8 mouse cellular contexts compared by ENCODE assay signal in genomic region chr2:25546811-25547491, GRCm38 (mm10). TPM values are rescaled to one million over a fixed set of nuclear protein-coding genes. Genes with fewer than 3 reads are reported as not detected.
DNase-seq lines count a peak whose midpoint lies in the region; ATAC-seq lines count a peak whose summit lies in the region.

Traf2 (minus strand) TSS chr2:25546940.

- peak; percentile 98 for ATAC-seq in hematopoietic stem cell, adult 5-6 weeks (replicated peaks in 1 of 2; ENCODE audit: insufficient read depth in 1 of 2, low FRiP score in 2 of 2, low TSS enrichment in 1 of 2, low read depth in 1 of 2, poor library complexity in 2 of 2, severe bottlenecking in 2 of 2)
- peak; percentile 100 for ATAC-seq in lung, embryonic 16.5 days (ENCODE audit: low read depth)

- H3K4me2 ChIP-seq in lung, embryonic 16.5 days (ENCODE audit: low read depth, low read length) = peak within 1 kb of the TSS; percentile 85

- no peaks in the 10 kb centered on the region for H3K36me3 ChIP-seq in lung, embryonic 16.5 days (ENCODE audit: control insufficient read depth, insufficient read depth, low read length)

- WGBS in lung, embryonic 16.5 days = 3% methylated on average over 44 of the region's 48 CpGs

- H3K9ac ChIP-seq in lung, embryonic 16.5 days (ENCODE audit: low read length) = peak within 1 kb of the TSS; percentile 86

- peak; percentile 98 for DNase-seq in MEL-GATA-1-ER (ENCODE audit: extremely low read depth, low read depth)
- peak; percentile 98 for DNase-seq in cerebellum, adult 8-10 months
- DNase-seq in forelimb bud, embryonic 11.5 days (ENCODE audit: low read depth, low spot score) = peak; percentile 99
- DNase-seq in layer of hippocampus, adult 9-10 months (ENCODE audit: low spot score) = peak; percentile 95
- DNase-seq in ovary, postnatal 10 days (ENCODE audit: low spot score) = peak; percentile 94
- DNase-seq in thymus, postnatal 10 days (ENCODE audit: low spot score in 2 of 2) = peak; percentile 97 to 99

- peak within 1 kb of the TSS; percentile 76 for H3K4me3 ChIP-seq in lung, embryonic 16.5 days (ENCODE audit: low read length)

- H3K4me1 ChIP-seq in lung, embryonic 16.5 days (replicated peaks; ENCODE audit: control insufficient read depth, insufficient read depth, low read length) = peaks cover 11% of the 10 kb centered on the region

- peak within 1 kb of the TSS; percentile 69 for H3K27ac ChIP-seq in lung, embryonic 16.5 days (ENCODE audit: low read length)

- H3K27me3 ChIP-seq in lung, embryonic 16.5 days (ENCODE audit: control insufficient read depth, insufficient read depth, low read depth, low read length) = no peaks in the 10 kb centered on the region

- H3K9me3 ChIP-seq in lung, embryonic 16.5 days (ENCODE audit: control insufficient read depth, low read length) = no peaks in the 10 kb centered on the region

RNA-seq across cellular contexts. Expression of gene Traf2, which starts in this region (rescaled TPM):
- 18.0 and 20.2 TPM in 2 replicates for total RNA-seq in hematopoietic stem cell, adult 5-6 weeks (2017)
- 38.2 and 39.1 TPM in 2 replicates for polyA plus RNA-seq in lung, embryonic 16.5 days (2015; fragmentation: Nextera tagmentation; extraction: Ambion mirVana)

Comparison
In these comparisons a context has a peak if more than half of its experiments do, and no peak if none do; other contexts are left out.
1. Peak in every context shown above with its lines: DNase-seq, ATAC-seq, H3K4me3 ChIP-seq and H3K27ac ChIP-seq.